Mouse (Mus musculus): ENCODE measurements around the gene Gm8113. TPM values are rescaled to one million over a fixed set of nuclear protein-coding genes. Genes with fewer than 3 reads are reported as not detected.
"Not testable (repeated sequence)": the region's sequence is repeated elsewhere in the genome, so short reads cannot be mapped to it uniquely, and the experiment has no call there.

Gm8113 gene
- polyA plus RNA-seq (2016; fragmentation: Nextera tagmentation; extraction: Ambion mirVana): 25.2 and 25.6 TPM in 2 replicates

GRCm38 (mm10) chr14:43924688-43925403 is at the start of gene Gm8113:
Gm8113 (plus strand) TSS chr14:43925390.
- WGBS: 9% methylated on average over 10 of the region's 10 CpGs
- not testable (repeated sequence) for H3K36me3 ChIP-seq; H3K27me3 ChIP-seq (ENCODE audit: insufficient read depth, poor library complexity, severe bottlenecking); H3K9me3 ChIP-seq; H3K4me1 ChIP-seq
- H3K4me3 ChIP-seq: peak within 1 kb of the TSS; percentile 57
- H3K27ac ChIP-seq: peak within 1 kb of the TSS; percentile 90
- DNase-seq (ENCODE audit: low spot score): peak; percentile 92

GRCm38 (mm10) chr14:43875417-43875816 is 49.8 kb upstream of the Gm8113 start, which contains the start of gene Ear1:
Ear1 (minus strand) TSS chr14:43875517.
- not testable (repeated sequence) for H3K27me3 ChIP-seq (ENCODE audit: insufficient read depth, poor library complexity, severe bottlenecking); H3K36me3 ChIP-seq; H3K4me3 ChIP-seq; DNase-seq (ENCODE audit: low spot score); H3K27ac ChIP-seq; H3K4me1 ChIP-seq; H3K9me3 ChIP-seq
- 77% methylated on average over 3 of the region's 3 CpGs for WGBS

GRCm38 (mm10) chr14:43877789-43878188 is 47.4 kb upstream of the Gm8113 start:
- H3K4me3 ChIP-seq; H3K4me1 ChIP-seq; H3K9me3 ChIP-seq; H3K27me3 ChIP-seq (ENCODE audit: insufficient read depth, poor library complexity, severe bottlenecking); H3K27ac ChIP-seq; H3K36me3 ChIP-seq; DNase-seq (ENCODE audit: low spot score): not testable (repeated sequence)
- 59% methylated on average over 1 of the region's 2 CpGs for WGBS

GRCm38 (mm10) chr14:43879966-43880545 is 45.1 kb upstream of the Gm8113 start:
- not testable (repeated sequence) for H3K36me3 ChIP-seq; H3K4me3 ChIP-seq; H3K4me1 ChIP-seq; H3K27ac ChIP-seq; H3K27me3 ChIP-seq (ENCODE audit: insufficient read depth, poor library complexity, severe bottlenecking); H3K9me3 ChIP-seq; DNase-seq (ENCODE audit: low spot score)
- WGBS: 65% methylated on average over 5 of the region's 5 CpGs

GRCm38 (mm10) chr14:43886235-43886634 is 39.0 kb upstream of the Gm8113 start:
- H3K4me3 ChIP-seq; H3K36me3 ChIP-seq; H3K27me3 ChIP-seq (ENCODE audit: insufficient read depth, poor library complexity, severe bottlenecking); H3K4me1 ChIP-seq; H3K27ac ChIP-seq; H3K9me3 ChIP-seq; DNase-seq (ENCODE audit: low spot score): not testable (repeated sequence)
- 58% methylated on average over 1 of the region's 1 CpGs for WGBS

GRCm38 (mm10) chr14:43891288-43891687 is 33.9 kb upstream of the Gm8113 start:
- H3K36me3 ChIP-seq; H3K9me3 ChIP-seq; H3K27ac ChIP-seq; DNase-seq (ENCODE audit: low spot score); H3K27me3 ChIP-seq (ENCODE audit: insufficient read depth, poor library complexity, severe bottlenecking); H3K4me3 ChIP-seq; H3K4me1 ChIP-seq: not testable (repeated sequence)
- 72% methylated on average over 1 of the region's 1 CpGs for WGBS

- H3K27ac ChIP-seq; H3K9me3 ChIP-seq; H3K4me1 ChIP-seq; H3K27me3 ChIP-seq (ENCODE audit: insufficient read depth, poor library complexity, severe bottlenecking); H3K4me3 ChIP-seq; H3K36me3 ChIP-seq; DNase-seq (ENCODE audit: low spot score): not testable (repeated sequence)
- 52% methylated on average over 1 of the region's 2 CpGs for WGBS
Measured at GRCm38 (mm10) chr14:43895357-43895756, 29.8 kb upstream of the Gm8113 start.

GRCm38 (mm10) chr14:43898577-43898976 is 26.6 kb upstream of the Gm8113 start:
- H3K4me3 ChIP-seq; H3K27me3 ChIP-seq (ENCODE audit: insufficient read depth, poor library complexity, severe bottlenecking); DNase-seq (ENCODE audit: low spot score); H3K4me1 ChIP-seq; H3K27ac ChIP-seq; H3K36me3 ChIP-seq; H3K9me3 ChIP-seq: not testable (repeated sequence)
- 85% methylated on average over 3 of the region's 3 CpGs for WGBS

GRCm38 (mm10) chr14:43918214-43918613 is 7.0 kb upstream of the Gm8113 start:
- not testable (repeated sequence) for H3K4me3 ChIP-seq; H3K27me3 ChIP-seq (ENCODE audit: insufficient read depth, poor library complexity, severe bottlenecking); H3K9me3 ChIP-seq; H3K27ac ChIP-seq; H3K4me1 ChIP-seq; H3K36me3 ChIP-seq; DNase-seq (ENCODE audit: low spot score)

GRCm38 (mm10) chr14:43923459-43923858 is 1.7 kb upstream of the Gm8113 start, which contains the start of gene Ear10:
Ear10 (minus strand) TSS chr14:43923559.
- DNase-seq (ENCODE audit: low spot score); H3K4me1 ChIP-seq; H3K9me3 ChIP-seq; H3K27me3 ChIP-seq (ENCODE audit: insufficient read depth, poor library complexity, severe bottlenecking); H3K27ac ChIP-seq; H3K36me3 ChIP-seq; H3K4me3 ChIP-seq: not testable (repeated sequence)
- 75% methylated on average over 3 of the region's 3 CpGs for WGBS

GRCm38 (mm10) chr14:43925404-43925950 is 287 bp downstream of the Gm8113 start:
- peak; percentile 83 for DNase-seq (ENCODE audit: low spot score)
- Histone ChIP-seq H3K4me3 (peak overlapping the region; percentile 57), H3K27ac (peak overlapping the region; percentile 90)
- H3K9me3 ChIP-seq; H3K36me3 ChIP-seq; H3K27me3 ChIP-seq (ENCODE audit: insufficient read depth, poor library complexity, severe bottlenecking); H3K4me1 ChIP-seq: not testable (repeated sequence)
- 7% methylated on average over 21 of the region's 21 CpGs for WGBS

- H3K4me3 ChIP-seq; H3K9me3 ChIP-seq; H3K4me1 ChIP-seq; H3K27ac ChIP-seq; H3K27me3 ChIP-seq (ENCODE audit: insufficient read depth, poor library complexity, severe bottlenecking); DNase-seq (ENCODE audit: low spot score); H3K36me3 ChIP-seq: not testable (repeated sequence)
- 19% methylated on average over 8 of the region's 8 CpGs for WGBS
Measured at GRCm38 (mm10) chr14:43932991-43933390, 7.8 kb downstream of the Gm8113 start.

GRCm38 (mm10) chr14:43933399-43933798 is 8.2 kb downstream of the Gm8113 start:
- H3K27me3 ChIP-seq (ENCODE audit: insufficient read depth, poor library complexity, severe bottlenecking); H3K4me1 ChIP-seq; H3K9me3 ChIP-seq; DNase-seq (ENCODE audit: low spot score); H3K36me3 ChIP-seq; H3K4me3 ChIP-seq; H3K27ac ChIP-seq: not testable (repeated sequence)
- 50% methylated on average over 5 of the region's 5 CpGs for WGBS
